Mouse (Mus musculus) layer of hippocampus, adult 9-11 months (tissue): Measurements from ENCODE around the gene Erbin.
A peak's percentile ranks its signal among the peaks of the same experiment; 100 is the strongest.

ENCODE experiments used
- DNase-seq: peaks from one replicate; pipeline ENCODE4 v3.0.0; 2022

Erbin gene

GRCm38 (mm10) chr13:103920261-103920932 is at the start of gene Erbin:
Gene Erbin, minus strand, starts transcription at chr13:103920514.
- DNase-seq, result peak; percentile 79

- DNase-seq, result no peak
Measured at GRCm38 (mm10) chr13:103969912-103970311, 49.6 kb upstream of the Erbin start.

- DNase-seq, result no peak
Measured at GRCm38 (mm10) chr13:103967987-103968386, 47.7 kb upstream of the Erbin start.

- DNase-seq, result no peak
Measured at GRCm38 (mm10) chr13:103966696-103967215, 46.4 kb upstream of the Erbin start.

GRCm38 (mm10) chr13:103965187-103965586 is 44.9 kb upstream of the Erbin start:
- DNase-seq, result no peak

- no peak for DNase-seq
Measured at GRCm38 (mm10) chr13:103963094-103963493, 42.8 kb upstream of the Erbin start.

GRCm38 (mm10) chr13:103959841-103960240 is 39.5 kb upstream of the Erbin start:
- no peak for DNase-seq

- no peak for DNase-seq
Measured at GRCm38 (mm10) chr13:103958607-103959123, 38.4 kb upstream of the Erbin start.

GRCm38 (mm10) chr13:103957175-103957940 is 37.0 kb upstream of the Erbin start:
- DNase-seq, result no peak

GRCm38 (mm10) chr13:103955652-103956051 is 35.3 kb upstream of the Erbin start:
- DNase-seq, result no peak

- DNase-seq, result no peak
Measured at GRCm38 (mm10) chr13:103951393-103951792, 31.1 kb upstream of the Erbin start.

- DNase-seq, result no peak
Measured at GRCm38 (mm10) chr13:103940796-103941195, 20.5 kb upstream of the Erbin start.

- DNase-seq, result no peak
Measured at GRCm38 (mm10) chr13:103924586-103924985, 4.3 kb upstream of the Erbin start.

GRCm38 (mm10) chr13:103923402-103924065 is 3.2 kb upstream of the Erbin start:
- no peak for DNase-seq

- DNase-seq, result no peak
Measured at GRCm38 (mm10) chr13:103921831-103922380, 1.6 kb upstream of the Erbin start.

GRCm38 (mm10) chr13:103920933-103921830 is 868 bp upstream of the Erbin start:
- DNase-seq, result peak; percentile 82

GRCm38 (mm10) chr13:103919956-103920260 is 406 bp downstream of the Erbin start:
- DNase-seq, result no peak

GRCm38 (mm10) chr13:103919234-103919955 is 919 bp downstream of the Erbin start:
- no peak for DNase-seq

- DNase-seq, result no peak
Measured at GRCm38 (mm10) chr13:103918432-103918831, 1.9 kb downstream of the Erbin start.

- no peak for DNase-seq
Measured at GRCm38 (mm10) chr13:103914114-103914736, 6.1 kb downstream of the Erbin start.

GRCm38 (mm10) chr13:103912351-103912750 is 8.0 kb downstream of the Erbin start:
- no peak for DNase-seq
